ENCODE assay signal across 16 mouse cellular contexts in the genomic region with DNA sequence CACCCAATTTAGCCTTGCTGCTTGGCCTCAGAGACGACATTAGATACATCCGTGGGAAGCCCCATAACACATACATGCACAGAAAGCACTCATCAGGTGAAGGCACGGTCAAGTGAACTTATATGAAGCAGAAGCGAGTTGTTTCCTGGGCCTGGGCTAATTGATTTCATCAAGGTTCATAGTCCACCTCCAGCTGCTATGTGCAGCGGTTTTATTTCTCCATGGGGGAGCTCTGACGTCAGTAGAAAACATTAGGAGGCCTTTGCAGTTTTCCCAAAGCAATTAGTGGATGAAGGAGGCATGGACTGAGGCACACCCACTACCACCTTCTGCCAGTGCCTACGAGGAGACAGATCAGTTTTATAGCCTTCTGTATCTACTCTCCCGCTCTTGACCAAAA.
DNase-seq lines count a peak whose midpoint lies in the region; ATAC-seq and TF ChIP-seq lines count a peak whose summit lies in the region.
"Had no signal": no experiment of that assay in that cellular context is flagged by ENCODE, and none has a peak within 500 bp of the region (broad histone marks: within the 10 kb centered on the region; RNA-seq: fewer than 3 reads in every experiment).

No protein-coding gene starts in this region.

- H3K4me2 ChIP-seq in kidney, embryonic 15.5 days: no peak overlapping the region
- H3K4me2 ChIP-seq in intestine, postnatal 0 days (replicated peaks; ENCODE audit: low read depth): no peak overlapping the region; the same call in 1 of the 2 replicates
- H3K4me2 ChIP-seq: embryonic facial prominence, embryonic 12.5 days; forebrain, embryonic 15.5 days; heart, embryonic 13.5 days had no signal

- no peak for ATAC-seq in kidney, embryonic 15.5 days (replicated peaks; ENCODE audit: low FRiP score)
- peak; percentile 77 for ATAC-seq in intestine, postnatal 0 days
- ATAC-seq: forebrain, embryonic 15.5 days had no signal

- TF ChIP-seq CTCF in kidney, adult 2 months (conservative IDR thresholded peaks at IDR 0.05; ENCODE audit: insufficient read depth, insufficient read length, low read depth, low read length): no peak
- TF ChIP-seq CTCF in intestine, postnatal 0 days (IDR thresholded peaks at IDR 0.05; ENCODE audit: low read depth): no peak

- H3K4me3 ChIP-seq in kidney, adult 2 months (ENCODE audit: insufficient read depth, low read depth, low read length): no peak overlapping the region
- no peak overlapping the region for H3K4me3 ChIP-seq in kidney, embryonic 15.5 days (replicated peaks)
- no peak overlapping the region for H3K4me3 ChIP-seq in intestine, postnatal 0 days (ENCODE audit: low read depth, low read length)
- H3K4me3 ChIP-seq: embryonic facial prominence, embryonic 12.5 days; forebrain, embryonic 15.5 days; heart, embryonic 13.5 days had no signal

- peaks cover 3% of the 10 kb centered on the region; the same call in 1 of the 2 replicates for H3K4me1 ChIP-seq in kidney, adult 2 months (ENCODE audit: control insufficient read depth, insufficient read depth, low read length)
- H3K4me1 ChIP-seq in kidney, embryonic 15.5 days: no peaks in the 10 kb centered on the region
- H3K4me1 ChIP-seq in intestine, postnatal 0 days (replicated peaks; ENCODE audit: control insufficient read depth, insufficient read depth, low read length): no peaks in the 10 kb centered on the region; the same call in 1 of the 2 replicates
- H3K4me1 ChIP-seq: embryonic facial prominence, embryonic 12.5 days; heart, embryonic 13.5 days had no signal

- 45% methylated on average over 8 of the region's 8 CpGs for WGBS in kidney, adult 2 months
- WGBS in kidney, embryonic 15.5 days: 49% methylated on average over 8 of the region's 8 CpGs
- WGBS in intestine, postnatal 0 days: 37% methylated on average over 8 of the region's 8 CpGs

- TF ChIP-seq POLR2A in kidney, adult 2 months (IDR thresholded peaks at IDR 0.05; ENCODE audit: low read depth, low read length): no peak

- H3K9ac ChIP-seq in kidney, embryonic 15.5 days: no peak overlapping the region
- H3K9ac ChIP-seq in intestine, postnatal 0 days (ENCODE audit: low read depth, low read length): no peak overlapping the region
- H3K9ac ChIP-seq: embryonic facial prominence, embryonic 12.5 days; forebrain, embryonic 15.5 days; heart, embryonic 13.5 days had no signal

- no peaks in the 10 kb centered on the region for H3K9me3 ChIP-seq in kidney, embryonic 15.5 days (replicated peaks)
- no peaks in the 10 kb centered on the region for H3K9me3 ChIP-seq in intestine, postnatal 0 days (ENCODE audit: control insufficient read depth)
- H3K9me3 ChIP-seq: embryonic facial prominence, embryonic 12.5 days; forebrain, embryonic 15.5 days; heart, embryonic 13.5 days had no signal

- H3K27ac ChIP-seq in kidney, adult 2 months (ENCODE audit: insufficient read depth, low read depth, low read length): no peak overlapping the region
- H3K27ac ChIP-seq in kidney, embryonic 15.5 days: no peak overlapping the region
- H3K27ac ChIP-seq in intestine, postnatal 0 days (ENCODE audit: low read depth, low read length): no peak overlapping the region
- H3K27ac ChIP-seq: embryonic facial prominence, embryonic 12.5 days; forebrain, embryonic 15.5 days; heart, embryonic 13.5 days had no signal

- H3K27me3 ChIP-seq in kidney, adult 2 months (replicated peaks; ENCODE audit: control insufficient read depth, insufficient read depth, low read length): no peaks in the 10 kb centered on the region
- 0 out of 2 replicates have a peak, but pooled peaks cover 6% of the 10 kb centered on the region for H3K27me3 ChIP-seq in kidney, embryonic 15.5 days
- H3K27me3 ChIP-seq in intestine, postnatal 0 days (replicated peaks; ENCODE audit: control insufficient read depth, insufficient read depth, low read length): 0 out of 2 replicates have a peak, but pooled peaks cover 3% of the 10 kb centered on the region
- H3K27me3 ChIP-seq in splenic B cell, adult 2 months (ENCODE audit: control insufficient read depth, insufficient read depth, low read length, poor library complexity, severe bottlenecking): no peaks in the 10 kb centered on the region
- H3K27me3 ChIP-seq: embryonic facial prominence, embryonic 12.5 days; forebrain, embryonic 15.5 days; heart, embryonic 13.5 days had no signal

- H3K36me3 ChIP-seq in kidney, adult 2 months (ENCODE audit: control insufficient read depth, insufficient read depth, low read length): no peaks in the 10 kb centered on the region
- no peaks in the 10 kb centered on the region for H3K36me3 ChIP-seq in kidney, embryonic 15.5 days
- H3K36me3 ChIP-seq in intestine, postnatal 0 days (ENCODE audit: control insufficient read depth, insufficient read depth): no peaks in the 10 kb centered on the region
- H3K36me3 ChIP-seq in splenic B cell, adult 2 months (ENCODE audit: control insufficient read depth, insufficient read depth, low read length, poor library complexity, severe bottlenecking): no peaks in the 10 kb centered on the region
- H3K36me3 ChIP-seq: embryonic facial prominence, embryonic 12.5 days; forebrain, embryonic 15.5 days; heart, embryonic 13.5 days had no signal

- DNase-seq in kidney, adult 2 months: peak; percentile 50
- DNase-seq in kidney, postnatal 14 days: peak; percentile 22
- DNase-seq in kidney, postnatal 10 days: no peak
- DNase-seq in splenic B cell, adult 2 months (ENCODE audit: low read depth, low spot score): peak; percentile 30
- DNase-seq: adrenal gland, postnatal 14 days; cerebellum, adult 11-12 months; cerebellum, adult 9-10 months; cerebellum, postnatal 25 days; gastrocnemius, postnatal 36 days; heart, adult 11 months; heart, postnatal 36 days had no signal
